Mouse (Mus musculus) cerebellum, adult 2 months (tissue): Measurements from ENCODE around the gene Prkcg.

Experiments
- CTCF ChIP-seq: fragments of 200-500 bp; IDR thresholded peaks from 2 replicates; pipeline ENCODE4 v1.5.1; 2011; ENCODE audit warnings: low read depth, mild to moderate bottlenecking, control low read depth, low read length, moderate library complexity, borderline replicate concordance; ENCODE audit not compliant: insufficient read depth
- POLR2A ChIP-seq: fragments of 200-500 bp; IDR thresholded peaks from 2 replicates; pipeline ENCODE4 v1.6.1; 2011; ENCODE audit warnings: low read length, control low read depth, borderline replicate concordance; ENCODE audit not compliant: insufficient read depth

- TF ChIP-seq CTCF (no peak), POLR2A (no peak)
These were observed 56.3 kb downstream of the Prkcg start for GRCm38 (mm10) chr7:3345301-3345700.
